Mouse (Mus musculus) regulatory T cell (primary cell): ENCODE measurements around the gene Arhgef5.

Source experiments
- in situ Hi-C: fragments of 300-600 bp; cut with MboI, MseI; formaldehyde crosslinking; loops from one replicate; pipeline ENCODE4 v1.15.1; 2025; ENCODE audit warnings: high pct_unique_total_duplicates

Arhgef5 gene

GRCm38 (mm10) chr6:43312961-43313656 is 47.7 kb downstream of the Arhgef5 start:
- in situ Hi-C loops: no loop called here

GRCm38 (mm10) chr6:43333479-43333878 is 68.1 kb downstream of the Arhgef5 start:
- in situ Hi-C loops: no loop called here

GRCm38 (mm10) chr6:43335619-43336234 is 70.3 kb downstream of the Arhgef5 start:
- in situ Hi-C loops: no loop called here

GRCm38 (mm10) chr6:43337491-43337961 is 72.1 kb downstream of the Arhgef5 start:
- in situ Hi-C loops: no loop called here

- in situ Hi-C loops: no loop called here
Measured at GRCm38 (mm10) chr6:43338804-43339203, 73.4 kb downstream of the Arhgef5 start.
